Mouse (Mus musculus) neural tube, embryonic 15.5 days (tissue): ENCODE measurements around the gene Cdc37. TPM values are rescaled to one million over a fixed set of nuclear protein-coding genes. Genes with fewer than 3 reads are reported as not detected.

ENCODE experiments used
- ATAC-seq: fragments of 200-750 bp; cut with Nextera tagmentation; 2 replicates; pipeline ENCODE4 v1.8.0; 2017; ENCODE audit warnings: mild to moderate bottlenecking, moderate TSS enrichment, moderate library complexity; ENCODE audit not compliant: low FRiP score
- H3K27ac ChIP-seq: fragments of 300-500 bp; sonication (generic); replicated peaks from 2 replicates; pipeline ENCODE4 v1.5.1; 2015; ENCODE audit warnings: mild to moderate bottlenecking, inconsistent platforms
- H3K27me3 ChIP-seq: fragments of 300-500 bp; sonication (generic); replicated peaks from 2 replicates; pipeline ENCODE4 v1.6.1; 2015; ENCODE audit warnings: inconsistent platforms
- H3K36me3 ChIP-seq: fragments of 300-500 bp; sonication (generic); 2 replicates; pipeline ENCODE4 v1.6.1; 2015; ENCODE audit warnings: inconsistent platforms
- H3K4me1 ChIP-seq: fragments of 300-500 bp; sonication (generic); 2 replicates; pipeline ENCODE4 v1.6.1; 2015; ENCODE audit warnings: inconsistent platforms
- H3K4me2 ChIP-seq: fragments of 300-500 bp; sonication (generic); 2 replicates; pipeline ENCODE4 v1.6.1; 2015; ENCODE audit warnings: inconsistent platforms, mild to moderate bottlenecking, moderate library complexity
- H3K4me3 ChIP-seq: fragments of 300-500 bp; sonication (generic); replicated peaks from 2 replicates; pipeline ENCODE4 v1.5.1; 2015; ENCODE audit warnings: mild to moderate bottlenecking, inconsistent platforms
- H3K9ac ChIP-seq: fragments of 300-500 bp; sonication (generic); replicated peaks from 2 replicates; pipeline ENCODE4 v1.6.1; 2015; ENCODE audit warnings: mild to moderate bottlenecking, inconsistent platforms
- H3K9me3 ChIP-seq: fragments of 300-500 bp; sonication (generic); replicated peaks from 2 replicates; pipeline ENCODE4 v1.6.1; 2016; ENCODE audit warnings: inconsistent platforms
- WGBS: fragments of 180-500 bp; shearing (Covaris S2); methylation state at CpG from one replicate; pipeline ENCODE4 v1.1.7; 2015; ENCODE audit warnings: mixed read lengths; 5-methylcytosine and 5-hydroxymethylcytosine counted together
- polyA plus RNA-seq: library from polyadenylated mRNA; unstranded; fragments of >200 nt; fragmentation: Nextera tagmentation; extraction: Ambion mirVana; gene quantifications from 2 replicates; pipeline ENCODE4 v1.2.1, GENCODE M21; 2015

The Cdc37 gene
- polyA plus RNA-seq, 1 experiment from 2014 or later = 199 TPM

- Histone ChIP-seq H3K9me3 (no peaks in the 10 kb centered on the region), H3K4me1 (no peaks in the 10 kb centered on the region), H3K36me3 (peaks cover 12% of the 10 kb centered on the region), H3K27ac (no peak overlapping the region), H3K4me2 (no peak overlapping the region), H3K4me3 (no peak overlapping the region), H3K9ac (no peak overlapping the region), H3K27me3 (no peaks in the 10 kb centered on the region)
- WGBS = 81% methylated on average over 5 of the region's 5 CpGs
- ATAC-seq = no peak
Observed at GRCm38 (mm10) chr9:21105760-21106564, 43.8 kb downstream of the Cdc37 start.

- Histone ChIP-seq H3K27ac (no peak overlapping the region), H3K27me3 (no peaks in the 10 kb centered on the region), H3K4me3 (no peak overlapping the region), H3K4me1 (no peaks in the 10 kb centered on the region; the same call in 1 of the 2 replicates), H3K9ac (no peak overlapping the region), H3K4me2 (no peak overlapping the region), H3K36me3 (peaks cover 12% of the 10 kb centered on the region), H3K9me3 (no peaks in the 10 kb centered on the region)
- WGBS = 88% methylated on average over 6 of the region's 6 CpGs
- ATAC-seq = no peak
Observed at GRCm38 (mm10) chr9:21104814-21105213, 45.0 kb downstream of the Cdc37 start.

- H3K4me2 ChIP-seq = no peak overlapping the region
- H3K27me3 ChIP-seq = no peaks in the 10 kb centered on the region
- H3K4me3 ChIP-seq = no peak overlapping the region
- no peaks in the 10 kb centered on the region for H3K36me3 ChIP-seq
- no peaks in the 10 kb centered on the region; the same call in 1 of the 2 replicates for H3K4me1 ChIP-seq
- H3K27ac ChIP-seq = no peak overlapping the region
- no peak overlapping the region for H3K9ac ChIP-seq
- ATAC-seq = no peak
- no peaks in the 10 kb centered on the region for H3K9me3 ChIP-seq
- WGBS = 89% methylated on average over 2 of the region's 2 CpGs
Observed at GRCm38 (mm10) chr9:21102076-21102475, 47.7 kb downstream of the Cdc37 start.

GRCm38 (mm10) chr9:21100447-21101161, 49.2 kb downstream of the Cdc37 start:
- H3K4me2 ChIP-seq = no peak overlapping the region
- no peak overlapping the region for H3K27ac ChIP-seq
- H3K4me3 ChIP-seq = no peak overlapping the region
- no peaks in the 10 kb centered on the region; the same call in 1 of the 2 replicates for H3K4me1 ChIP-seq
- H3K9ac ChIP-seq = no peak overlapping the region
- no peaks in the 10 kb centered on the region for H3K9me3 ChIP-seq
- no peaks in the 10 kb centered on the region for H3K27me3 ChIP-seq
- ATAC-seq = no peak
- WGBS = 49% methylated on average over 15 of the region's 15 CpGs
- no peaks in the 10 kb centered on the region for H3K36me3 ChIP-seq

GRCm38 (mm10) chr9:21097793-21098192, 52.0 kb downstream of the Cdc37 start:
- peaks cover 1% of the 10 kb centered on the region; the same call in 1 of the 2 replicates for H3K4me1 ChIP-seq
- 86% methylated on average over 8 of the region's 8 CpGs for WGBS
- H3K36me3 ChIP-seq = no peaks in the 10 kb centered on the region
- H3K9ac ChIP-seq = no peak overlapping the region
- no peaks in the 10 kb centered on the region for H3K9me3 ChIP-seq
- H3K27ac ChIP-seq = no peak overlapping the region
- H3K4me2 ChIP-seq = no peak overlapping the region
- no peaks in the 10 kb centered on the region for H3K27me3 ChIP-seq
- no peak overlapping the region for H3K4me3 ChIP-seq
- ATAC-seq = no peak

- ATAC-seq = no peak
- WGBS = 85% methylated on average over 4 of the region's 4 CpGs
- Histone ChIP-seq H3K27ac (no peak overlapping the region), H3K4me2 (no peak overlapping the region), H3K27me3 (no peaks in the 10 kb centered on the region), H3K9ac (no peak overlapping the region), H3K36me3 (no peaks in the 10 kb centered on the region), H3K9me3 (no peaks in the 10 kb centered on the region), H3K4me1 (peaks cover 10% of the 10 kb centered on the region), H3K4me3 (no peak overlapping the region)
Observed at GRCm38 (mm10) chr9:21095958-21096357, 53.8 kb downstream of the Cdc37 start.

GRCm38 (mm10) chr9:21093423-21093822, 56.4 kb downstream of the Cdc37 start:
- H3K4me1 ChIP-seq = peaks cover 36% of the 10 kb centered on the region
- WGBS = 96% methylated on average over 9 of the region's 9 CpGs
- no peak for ATAC-seq
- no peaks in the 10 kb centered on the region for H3K27me3 ChIP-seq
- H3K36me3 ChIP-seq = peaks cover 17% of the 10 kb centered on the region
- H3K27ac ChIP-seq = no peak overlapping the region
- no peak overlapping the region for H3K4me3 ChIP-seq
- no peak overlapping the region for H3K4me2 ChIP-seq
- no peaks in the 10 kb centered on the region for H3K9me3 ChIP-seq
- H3K9ac ChIP-seq = no peak overlapping the region

GRCm38 (mm10) chr9:21091707-21092320, 58.0 kb downstream of the Cdc37 start, which contains the start of the genes Gm38431 and Raver1:
Gene Gm38431, minus strand, starts transcription at chr9:21091997.
Gene Raver1, minus strand, starts transcription at chr9:21092008.
- peak; percentile 100 for ATAC-seq

GRCm38 (mm10) chr9:21090972-21091706, 58.6 kb downstream of the Cdc37 start:
- Histone ChIP-seq H3K27me3 (no peaks in the 10 kb centered on the region), H3K27ac (peak overlapping the region; percentile 95), H3K4me2 (peak overlapping the region; percentile 84), H3K4me3 (peak overlapping the region; percentile 68), H3K4me1 (peaks cover 42% of the 10 kb centered on the region), H3K9ac (peak overlapping the region; percentile 74), H3K36me3 (peaks cover 40% of the 10 kb centered on the region), H3K9me3 (no peaks in the 10 kb centered on the region)
- 3% methylated on average over 24 of the region's 24 CpGs for WGBS
- ATAC-seq = peak; percentile 32; the same call in 1 of the 2 replicates

More at GRCm38 (mm10) chr9:21091707-21092320, 58.0 kb downstream of the Cdc37 start, which contains the start of the genes Gm38431 and Raver1:
- peaks cover 42% of the 10 kb centered on the region for H3K4me1 ChIP-seq
- peak within 1 kb of the TSS; percentile 95 for H3K27ac ChIP-seq
- H3K27me3 ChIP-seq = no peaks in the 10 kb centered on the region
- peak within 1 kb of the TSS; percentile 74 for H3K9ac ChIP-seq
- WGBS = under 1% methylated on average over 54 of the region's 54 CpGs
- no peaks in the 10 kb centered on the region for H3K9me3 ChIP-seq
- H3K4me2 ChIP-seq = peak within 1 kb of the TSS; percentile 84
- H3K4me3 ChIP-seq = peak within 1 kb of the TSS; percentile 68
- peaks cover 33% of the 10 kb centered on the region for H3K36me3 ChIP-seq

GRCm38 (mm10) chr9:21090537-21090936, 59.2 kb downstream of the Cdc37 start:
- Histone ChIP-seq H3K4me1 (peaks cover 42% of the 10 kb centered on the region), H3K27ac (peak overlapping the region; percentile 95; the same call in 1 of the 2 replicates), H3K9ac (peak overlapping the region; percentile 74), H3K4me3 (peak overlapping the region; percentile 68), H3K9me3 (no peaks in the 10 kb centered on the region), H3K27me3 (no peaks in the 10 kb centered on the region), H3K36me3 (peaks cover 46% of the 10 kb centered on the region), H3K4me2 (peak overlapping the region; percentile 84)
- 86% methylated on average over 1 of the region's 1 CpGs for WGBS
- ATAC-seq = no peak

GRCm38 (mm10) chr9:21083324-21083723, 66.5 kb downstream of the Cdc37 start:
- no peak overlapping the region for H3K9ac ChIP-seq

More at GRCm38 (mm10) chr9:21083324-21083723, 66.5 kb downstream of the Cdc37 start:
- no peaks in the 10 kb centered on the region for H3K27me3 ChIP-seq
- H3K36me3 ChIP-seq = peaks cover 95% of the 10 kb centered on the region
- no peaks in the 10 kb centered on the region for H3K9me3 ChIP-seq
- ATAC-seq = no peak
- H3K4me3 ChIP-seq = no peak overlapping the region
- H3K4me2 ChIP-seq = no peak overlapping the region
- H3K4me1 ChIP-seq = peaks cover 5% of the 10 kb centered on the region; the same call in 1 of the 2 replicates
- 91% methylated on average over 3 of the region's 3 CpGs for WGBS
- H3K27ac ChIP-seq = no peak overlapping the region
